Mouse (Mus musculus): ENCODE measurements around the gene Astn2.

- no peak for TF ChIP-seq USF1 (IDR thresholded peaks at IDR 0.05; ENCODE audit: low read depth)
- TF ChIP-seq CTCF (IDR thresholded peaks at IDR 0.05; ENCODE audit: control insufficient read depth, insufficient read depth, insufficient read length): no peak
- TF ChIP-seq MYOG (IDR thresholded peaks at IDR 0.05; ENCODE audit: control insufficient read depth, extremely low read depth, insufficient read length): no peak
- no peak for TF ChIP-seq CEBPB (IDR thresholded peaks at IDR 0.05; ENCODE audit: low read depth)
- TF ChIP-seq MYOD1 (IDR thresholded peaks at IDR 0.05; ENCODE audit: control insufficient read depth, insufficient read length, low read depth): no peak
Observed at GRCm38 (mm10) chr4:65758174-65758874, 646.1 kb downstream of the Astn2 start.
